27 mouse cellular contexts compared by ENCODE assay signal in genomic region chr1:92430991-92431390, GRCm38 (mm10). TPM values are rescaled to one million over a fixed set of nuclear protein-coding genes. Genes with fewer than 3 reads are reported as not detected.
"Had no signal": no experiment of that assay in that cellular context is flagged by ENCODE, and none has a peak within 500 bp of the region (broad histone marks: within the 10 kb centered on the region; RNA-seq: fewer than 3 reads in every experiment).

No protein-coding gene starts in this region.

- H3K4me1 ChIP-seq: lung, embryonic 15.5 days; megakaryocyte, embryonic 14.5 days; neural tube, embryonic 15.5 days had no signal

- H3K4me2 ChIP-seq: lung, embryonic 15.5 days; midbrain, embryonic 11.5 days; midbrain, embryonic 13.5 days; midbrain, embryonic 15.5 days; neural tube, embryonic 13.5 days; neural tube, embryonic 15.5 days had no signal

- H3K27ac ChIP-seq: lung, embryonic 15.5 days; macrophage; midbrain, embryonic 13.5 days; midbrain, embryonic 15.5 days; neural tube, embryonic 13.5 days; neural tube, embryonic 15.5 days had no signal

- H3K4me3 ChIP-seq: lung, embryonic 15.5 days; megakaryocyte, embryonic 14.5 days; midbrain, embryonic 13.5 days; midbrain, embryonic 15.5 days; myocyte; neural tube, embryonic 13.5 days; neural tube, embryonic 15.5 days had no signal

- H3K9me3 ChIP-seq: lung, embryonic 15.5 days; midbrain, embryonic 13.5 days; midbrain, embryonic 15.5 days; neural tube, embryonic 13.5 days; neural tube, embryonic 15.5 days had no signal

- ATAC-seq: liver, postnatal 0 days; lung, postnatal 0 days; midbrain, embryonic 13.5 days; midbrain, embryonic 15.5 days had no signal

- H3K27me3 ChIP-seq: lung, embryonic 15.5 days; midbrain, embryonic 13.5 days; midbrain, embryonic 15.5 days; neural tube, embryonic 13.5 days; neural tube, embryonic 15.5 days had no signal

- DNase-seq: liver, postnatal 0 days; lung, adult 2 months; lung, postnatal 14 days; lung, postnatal 36 days; retina, postnatal 1 day; right cerebral cortex, adult 18-20 months; right cerebral cortex, postnatal 25 days; right cerebral cortex, postnatal 4 days; spleen, adult 18-20 months; thymus, adult 18-20 months; thymus, postnatal 14 days; thymus, postnatal 36 days had no signal

- H3K36me3 ChIP-seq: lung, embryonic 15.5 days; midbrain, embryonic 13.5 days; midbrain, embryonic 15.5 days; neural tube, embryonic 13.5 days; neural tube, embryonic 15.5 days had no signal

- H3K9ac ChIP-seq: liver, postnatal 0 days; lung, embryonic 15.5 days; midbrain, embryonic 13.5 days; midbrain, embryonic 15.5 days; neural tube, embryonic 13.5 days; neural tube, embryonic 15.5 days had no signal

RNA-seq across cellular contexts. Expression of gene Olfr1416, which starts 53.9 kb away (rescaled TPM):
- polyA plus RNA-seq: liver, postnatal 0 days; lung, adult 2 months; lung, embryonic 15.5 days; lung, postnatal 0 days; macrophage; midbrain, embryonic 11.5 days; midbrain, embryonic 13.5 days; midbrain, embryonic 15.5 days; myocyte; neural tube, embryonic 11.5 days; neural tube, embryonic 13.5 days; neural tube, embryonic 15.5 days; small intestine, adult 2 months; stomach, embryonic 14.5 days; stomach, embryonic 16.5 days; thymus, postnatal 0 days had no signal
